Mouse (Mus musculus): ENCODE measurements around the gene 4933403O08Rik.

The 4933403O08Rik gene

DNA sequence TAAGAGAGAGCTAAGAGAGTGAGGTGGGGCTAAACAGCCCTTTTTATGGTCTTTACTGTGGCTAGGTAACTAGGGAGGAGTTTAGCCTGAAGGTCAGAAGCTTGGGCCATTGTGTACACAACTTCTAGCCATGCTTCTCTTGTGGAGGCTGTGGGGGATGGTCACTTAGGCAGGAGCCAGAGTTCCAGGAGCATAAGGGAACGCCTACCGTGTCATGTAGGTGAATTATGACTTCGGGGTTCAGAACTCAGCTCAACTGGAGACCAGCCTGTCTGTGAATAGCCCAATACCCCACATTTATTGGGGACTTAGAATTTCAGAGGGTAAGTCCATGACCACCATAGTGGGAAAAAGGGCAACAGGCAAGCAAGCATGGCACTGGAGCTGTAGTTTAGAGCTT is at the start of gene 4933403O08Rik:
4933403O08Rik (plus strand) TSS at position 301 of the 400 bp plus-strand sequence.
- DNase-seq, result no peak

DNA sequence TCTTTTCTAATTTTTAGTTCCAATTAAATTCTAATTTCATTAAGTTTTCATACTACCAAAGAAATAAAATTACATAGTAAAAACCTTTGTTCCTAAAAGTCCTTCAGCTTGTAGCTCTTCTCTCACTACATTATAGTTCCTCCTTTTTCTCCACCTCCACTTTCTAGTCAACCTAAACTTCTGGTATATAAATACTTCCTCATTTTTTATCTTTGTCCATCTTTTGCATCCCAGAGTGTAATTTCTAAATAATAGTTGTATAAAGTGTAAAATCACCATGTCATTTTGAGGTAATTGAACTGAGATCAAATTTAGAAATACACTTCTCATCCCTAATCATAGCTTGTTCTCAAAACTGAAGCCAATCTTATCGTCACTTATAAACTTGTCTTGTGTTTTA is 4.1 kb downstream of the 4933403O08Rik start:
- no peak for DNase-seq

DNA sequence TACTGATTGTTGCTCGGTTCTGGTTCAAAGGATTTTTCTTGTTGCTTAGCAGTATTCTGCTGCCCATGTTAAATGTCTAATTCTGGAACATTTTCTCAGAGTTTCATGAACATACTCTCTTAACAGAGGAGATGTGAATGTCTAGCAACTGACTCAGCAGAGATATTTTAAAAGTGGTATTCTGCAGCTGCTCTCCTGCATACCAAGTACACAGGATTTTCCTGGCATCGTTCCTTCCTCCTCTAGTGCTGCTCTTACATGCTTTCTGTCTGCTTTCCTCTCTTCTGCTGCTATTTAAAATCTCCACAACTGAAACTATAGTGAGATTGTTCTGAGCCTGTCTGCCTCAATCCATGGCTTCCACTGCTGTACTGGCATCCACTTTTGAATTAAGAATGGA is 16.7 kb downstream of the 4933403O08Rik start:
- DNase-seq, result no peak

DNA sequence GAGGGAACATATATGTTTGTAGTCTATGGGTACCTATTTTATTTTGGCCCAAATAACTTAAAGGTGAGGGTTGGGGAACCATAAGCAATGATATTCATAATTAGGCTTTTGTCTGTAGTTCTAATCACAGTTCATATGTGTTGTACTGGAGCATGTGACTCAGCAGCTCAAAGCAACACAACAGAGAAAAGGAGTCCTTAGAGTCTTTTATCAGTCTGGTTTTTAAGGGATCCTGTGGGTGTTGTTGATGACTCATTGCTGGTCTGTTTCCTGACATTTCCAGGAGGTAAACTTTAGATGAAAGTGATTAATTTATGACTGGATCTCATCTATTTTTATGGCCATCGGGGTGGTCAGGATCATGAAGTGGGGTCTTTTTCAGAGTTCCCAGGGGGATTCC is 34.7 kb downstream of the 4933403O08Rik start:
- DNase-seq, result no peak

Data from cerebellum, postnatal 25 days (tissue).